Comparison of ENCODE assay signal across 26 mouse cellular contexts in the genomic region with DNA sequence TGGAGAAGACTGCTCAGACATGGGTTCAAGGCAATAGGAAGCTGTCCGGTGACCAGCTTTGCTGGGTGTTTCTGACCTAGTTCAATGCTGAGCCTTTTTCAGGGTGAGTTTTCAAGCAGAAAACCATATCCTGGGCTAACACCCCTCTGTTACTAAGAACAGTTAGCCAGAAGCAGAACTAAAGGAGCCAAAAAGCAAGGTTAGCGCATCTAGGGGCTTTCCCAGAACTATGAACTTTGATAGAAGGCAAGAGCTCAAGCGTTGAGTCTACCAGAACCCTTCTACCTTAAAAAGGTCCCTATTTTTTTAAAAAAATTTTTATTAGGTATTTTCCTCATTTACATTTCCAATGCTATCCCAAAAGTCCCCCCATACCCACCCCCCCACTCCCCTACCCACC. TPM values are rescaled to one million over a fixed set of nuclear protein-coding genes. Genes with fewer than 3 reads are reported as not detected.
A peak's percentile ranks its signal among the peaks of the same experiment; 100 is the strongest.
DNase-seq lines count a peak whose midpoint lies in the region; ATAC-seq and TF ChIP-seq lines count a peak whose summit lies in the region.
"Had no signal": no experiment of that assay in that cellular context is flagged by ENCODE, and none has a peak within 500 bp of the region (broad histone marks: within the 10 kb centered on the region; RNA-seq: fewer than 3 reads in every experiment).

No protein-coding gene starts in this region.

- H3K9me3 ChIP-seq in heart, embryonic 12.5 days (replicated peaks) = no peaks in the 10 kb centered on the region
- no peaks in the 10 kb centered on the region for H3K9me3 ChIP-seq in CH12.LX (replicated peaks; ENCODE audit: low read length)
- H3K9me3 ChIP-seq: embryonic facial prominence, embryonic 10.5 days; embryonic facial prominence, embryonic 13.5 days; forebrain, embryonic 12.5 days; forebrain, embryonic 15.5 days; heart, embryonic 10.5 days; hindbrain, embryonic 12.5 days; hindbrain, embryonic 15.5 days had no signal

- peak; percentile 16 for DNase-seq in heart, adult 11 months
- DNase-seq in A20 (ENCODE audit: low read depth, low spot score) (peak; percentile 55), CH12.LX (ENCODE audit: extremely low read depth) (peak; percentile 85)
- peak; percentile 77 for DNase-seq in splenic B cell, adult 2 months (ENCODE audit: low read depth, low spot score)
- no peak for DNase-seq in natural killer cell, adult 2 months (ENCODE audit: low spot score in 2 of 2)
- DNase-seq: adrenal gland, adult 8-10 months; adrenal gland, postnatal 25 days; cerebellum, adult 11-12 months; cerebellum, adult 8-10 months; cerebellum, postnatal 10 days; cerebellum, postnatal 36 days; embryo, embryonic 11 days; gastrocnemius, postnatal 25 days; heart, adult 2 months had no signal

- dilution Hi-C loops in CH12.LX (cut with MboI; ENCODE audit: extremely low pct_ligation_motif_present, extremely low pct_unique_long_range_greater_than_20kb, low sequenced_read_pairs) = no loop called here

- no peaks in the 10 kb centered on the region; the same call in 1 of the 2 replicates for H3K27me3 ChIP-seq in heart, embryonic 12.5 days (replicated peaks)
- H3K27me3 ChIP-seq in CH12.LX (replicated peaks) = no peaks in the 10 kb centered on the region
- H3K27me3 ChIP-seq in splenic B cell, adult 2 months (ENCODE audit: control insufficient read depth, insufficient read depth, low read length, poor library complexity, severe bottlenecking) = no peaks in the 10 kb centered on the region
- H3K27me3 ChIP-seq: embryonic facial prominence, embryonic 13.5 days; forebrain, embryonic 12.5 days; forebrain, embryonic 15.5 days; hindbrain, embryonic 12.5 days; hindbrain, embryonic 15.5 days had no signal

- no peak overlapping the region for H3K4me3 ChIP-seq in heart, embryonic 12.5 days
- H3K4me3 ChIP-seq in CH12.LX (replicated peaks in 1 of 3; ENCODE audit: low read depth in 2 of 3, low read length in 2 of 3, poor library complexity in 1 of 3) = no peak overlapping the region
- H3K4me3 ChIP-seq: embryonic facial prominence, embryonic 10.5 days; embryonic facial prominence, embryonic 13.5 days; erythroblast, embryonic 14.5 days; forebrain, embryonic 12.5 days; forebrain, embryonic 15.5 days; heart, adult 2 months; heart, embryonic 10.5 days; hindbrain, embryonic 12.5 days; hindbrain, embryonic 15.5 days had no signal

- H3K9ac ChIP-seq in heart, embryonic 12.5 days = no peak overlapping the region
- H3K9ac ChIP-seq in CH12.LX (ENCODE audit: insufficient read depth, low read depth) = no peak overlapping the region
- H3K9ac ChIP-seq: embryonic facial prominence, embryonic 13.5 days; forebrain, embryonic 12.5 days; forebrain, embryonic 15.5 days; hindbrain, embryonic 12.5 days; hindbrain, embryonic 15.5 days had no signal

- TF ChIP-seq POLR2A in CH12.LX (IDR thresholded peaks at IDR 0.05; ENCODE audit: low read depth, low read length) = no peak

- H3K4me1 ChIP-seq in heart, embryonic 12.5 days (replicated peaks) = peaks cover 5% of the 10 kb centered on the region
- peaks cover 14 to 67% of the 10 kb centered on the region in 2 experiments; a peak in 3 of 4 replicates for H3K4me1 ChIP-seq in CH12.LX (ENCODE audit: control insufficient read depth in 1 of 2, insufficient read depth in 2 of 2)
- H3K4me1 ChIP-seq: embryonic facial prominence, embryonic 10.5 days; embryonic facial prominence, embryonic 13.5 days; forebrain, embryonic 12.5 days; forebrain, embryonic 15.5 days; hindbrain, embryonic 12.5 days; hindbrain, embryonic 15.5 days had no signal

- in situ Hi-C loops in CH12.LX (cut with MboI; ENCODE audit: low pct_ligation_motif_present, low pct_unique_long_range_greater_than_20kb, low sequenced_read_pairs) = loop anchor here (10.0 kb wide), 1 partner anchor 294 kb away; no protein-coding TSS in a partner anchor

- peak; percentile 67 for TF ChIP-seq EP300 in CH12.LX (IDR thresholded peaks at IDR 0.05; ENCODE audit: low read length)

- no peak for ATAC-seq in heart, embryonic 12.5 days (ENCODE audit: insufficient number of reproducible peaks, low FRiP score)
- ATAC-seq in megakaryocyte-erythroid progenitor cell, adult 5-6 weeks (replicated peaks; ENCODE audit: low FRiP score, low TSS enrichment, poor library complexity, severe bottlenecking) = no peak
- ATAC-seq: activated CD4-positive, CD25-positive, alpha-beta regulatory T cell, adult 4 months; forebrain, embryonic 15.5 days had no signal

- no peak overlapping the region for H3K4me2 ChIP-seq in heart, embryonic 12.5 days
- H3K4me2 ChIP-seq in CH12.LX (ENCODE audit: insufficient read depth, low read depth, poor library complexity, severe bottlenecking) = peak overlapping the region; percentile 16
- H3K4me2 ChIP-seq: embryonic facial prominence, embryonic 13.5 days; forebrain, embryonic 12.5 days; forebrain, embryonic 15.5 days; hindbrain, embryonic 12.5 days; hindbrain, embryonic 15.5 days had no signal

- no peaks in the 10 kb centered on the region for H3K36me3 ChIP-seq in heart, embryonic 12.5 days
- no peaks in the 10 kb centered on the region for H3K36me3 ChIP-seq in CH12.LX (replicated peaks in 1 of 2; ENCODE audit: control insufficient read depth in 1 of 2, insufficient read depth in 1 of 2, low read length in 1 of 2)
- H3K36me3 ChIP-seq in splenic B cell, adult 2 months (ENCODE audit: control insufficient read depth, insufficient read depth, low read length, poor library complexity, severe bottlenecking) = no peaks in the 10 kb centered on the region
- H3K36me3 ChIP-seq: embryonic facial prominence, embryonic 10.5 days; embryonic facial prominence, embryonic 13.5 days; forebrain, embryonic 12.5 days; forebrain, embryonic 15.5 days; heart, embryonic 10.5 days; hindbrain, embryonic 12.5 days; hindbrain, embryonic 15.5 days had no signal

- TF ChIP-seq CTCF in CH12.LX (conservative IDR thresholded peaks at IDR 0.05 in 1 of 2, IDR thresholded peaks at IDR 0.05 in 1 of 2; ENCODE audit: low read depth in 2 of 2, low read length in 2 of 2) = no peak

- 92% methylated on average over 3 of the region's 3 CpGs for WGBS in heart, embryonic 12.5 days

- no peak overlapping the region for H3K27ac ChIP-seq in heart, embryonic 12.5 days (ENCODE audit: poor library complexity, severe bottlenecking)
- no peak overlapping the region for H3K27ac ChIP-seq in CH12.LX (ENCODE audit: insufficient read depth, low read depth)
- H3K27ac ChIP-seq: embryonic facial prominence, embryonic 10.5 days; embryonic facial prominence, embryonic 13.5 days; forebrain, embryonic 12.5 days; forebrain, embryonic 15.5 days; heart, adult 2 months; heart, embryonic 10.5 days; hindbrain, embryonic 12.5 days; hindbrain, embryonic 15.5 days had no signal

- no peak for TF ChIP-seq RAD21 in CH12.LX (IDR thresholded peaks at IDR 0.05; ENCODE audit: low read depth, low read length)

- no peaks in the 10 kb centered on the region for H3K79me2 ChIP-seq in CH12.LX (replicated peaks; ENCODE audit: control insufficient read depth, extremely low read depth, insufficient read depth, poor library complexity, severe bottlenecking)

TF ChIP-seq in CH12.LX, 34 proteins besides CTCF, POLR2A, EP300 and RAD21:
- TF ChIP-seq E2F4 (IDR thresholded peaks at IDR 0.05; ENCODE audit: insufficient replicate concordance, low read depth, low read length) (no peak), ETS1 (conservative IDR thresholded peaks at IDR 0.05; ENCODE audit: low read depth, low read length) (peak; percentile 24; the same call in 1 of the 2 replicates), MAX (IDR thresholded peaks at IDR 0.05; ENCODE audit: low read length) (no peak), CHD2 (IDR thresholded peaks at IDR 0.05; ENCODE audit: low read length) (no peak), MAFK (IDR thresholded peaks at IDR 0.05; ENCODE audit: insufficient replicate concordance, low read length) (0 out of 2 replicates have a peak, but pooled peaks have one; percentile 8), TCF12 (IDR thresholded peaks at IDR 0.05; ENCODE audit: low read depth, low read length) (no peak), TBP (conservative IDR thresholded peaks at IDR 0.05; ENCODE audit: low read depth, low read length) (no peak), IRF4 (IDR thresholded peaks at IDR 0.05; ENCODE audit: low read depth, low read length) (peak; percentile 32; the same call in 1 of the 2 replicates), BHLHE40 (IDR thresholded peaks at IDR 0.05; ENCODE audit: low read depth, low read length) (no peak; the same call in 1 of the 2 replicates), ELF1 (IDR thresholded peaks at IDR 0.05; ENCODE audit: low read depth, low read length) (no peak)

RNA-seq across cellular contexts. Expression of gene Adipoq, which starts 5.4 kb away (rescaled TPM):
- 0.18 TPM in 1 of 2 replicates, not detected in the other for polyA plus RNA-seq in heart, embryonic 12.5 days (2016; fragmentation: Nextera tagmentation; extraction: Ambion mirVana)
- total RNA-seq in CH12.LX (2012; rRNA removed) (0.13 TPM in 1 of 2 replicates, not detected in the other), CH12.LX (2014; rRNA removed) (0.68 and 0.99 TPM in 2 replicates)
- 0.55 and 1.1 TPM in 2 replicates for polyA plus RNA-seq in CH12.LX (2012; ENCODE audit: insufficient read length, low read depth)
- not detected in 2 replicates for total RNA-seq in megakaryocyte-erythroid progenitor cell, adult 5-6 weeks (2014; fragmentation: Nextera tagmentation)
- 0.50 TPM in 1 of 2 replicates, not detected in the other for total RNA-seq in megakaryocyte-erythroid progenitor cell, adult 5-6 weeks (2017)
- total RNA-seq: hematopoietic stem cell, adult 5-6 weeks had no signal
- polyA plus RNA-seq: activated CD4-positive, CD25-positive, alpha-beta regulatory T cell, adult 4 months; embryonic facial prominence, embryonic 10.5 days; embryonic facial prominence, embryonic 13.5 days; erythroblast, embryonic 14.5 days; forebrain, embryonic 12.5 days; forebrain, embryonic 15.5 days; hindbrain, embryonic 12.5 days; hindbrain, embryonic 15.5 days had no signal

RNA-seq across cellular contexts. Expression of gene Rfc4, which starts 13.4 kb away (rescaled TPM):
- polyA plus RNA-seq in heart, embryonic 12.5 days (2016; fragmentation: Nextera tagmentation; extraction: Ambion mirVana) = 95.0 and 106 TPM in 2 replicates
- total RNA-seq in CH12.LX (2012; rRNA removed) (121 and 125 TPM in 2 replicates), CH12.LX (2014; rRNA removed) (191 and 204 TPM in 2 replicates)
- polyA plus RNA-seq in CH12.LX (2012; ENCODE audit: insufficient read length, low read depth) = 74.6 and 91.5 TPM in 2 replicates
- total RNA-seq in megakaryocyte-erythroid progenitor cell, adult 5-6 weeks (2014; fragmentation: Nextera tagmentation) = 216 and 230 TPM in 2 replicates
- total RNA-seq in megakaryocyte-erythroid progenitor cell, adult 5-6 weeks (2017) = 106 and 142 TPM in 2 replicates

RNA-seq across cellular contexts. Expression of gene Eif4a2, which starts 33.7 kb away (rescaled TPM):
- 195 and 209 TPM in 2 replicates for polyA plus RNA-seq in heart, embryonic 12.5 days (2016; fragmentation: Nextera tagmentation; extraction: Ambion mirVana)
- total RNA-seq in CH12.LX (2012; rRNA removed) = 358 and 457 TPM in 2 replicates
- 660 and 860 TPM in 2 replicates for total RNA-seq in CH12.LX (2014; rRNA removed)
- 475 TPM in 2 replicates for polyA plus RNA-seq in CH12.LX (2012; ENCODE audit: insufficient read length, low read depth)
- total RNA-seq in megakaryocyte-erythroid progenitor cell, adult 5-6 weeks (2014; fragmentation: Nextera tagmentation) = 524 and 587 TPM in 2 replicates
- total RNA-seq in megakaryocyte-erythroid progenitor cell, adult 5-6 weeks (2017) = 925 and 1,082 TPM in 2 replicates

Comparison
In these comparisons a context has a peak if more than half of its experiments do, and no peak if none do; other contexts are left out.
1. DNase-seq: peak in heart, adult 11 months (single experiment), A20 (single experiment), CH12.LX (single experiment) and splenic B cell, adult 2 months (single experiment); none in natural killer cell, adult 2 months (0 of 2).